8 mouse cellular contexts compared by ENCODE assay signal in the genomic region with DNA sequence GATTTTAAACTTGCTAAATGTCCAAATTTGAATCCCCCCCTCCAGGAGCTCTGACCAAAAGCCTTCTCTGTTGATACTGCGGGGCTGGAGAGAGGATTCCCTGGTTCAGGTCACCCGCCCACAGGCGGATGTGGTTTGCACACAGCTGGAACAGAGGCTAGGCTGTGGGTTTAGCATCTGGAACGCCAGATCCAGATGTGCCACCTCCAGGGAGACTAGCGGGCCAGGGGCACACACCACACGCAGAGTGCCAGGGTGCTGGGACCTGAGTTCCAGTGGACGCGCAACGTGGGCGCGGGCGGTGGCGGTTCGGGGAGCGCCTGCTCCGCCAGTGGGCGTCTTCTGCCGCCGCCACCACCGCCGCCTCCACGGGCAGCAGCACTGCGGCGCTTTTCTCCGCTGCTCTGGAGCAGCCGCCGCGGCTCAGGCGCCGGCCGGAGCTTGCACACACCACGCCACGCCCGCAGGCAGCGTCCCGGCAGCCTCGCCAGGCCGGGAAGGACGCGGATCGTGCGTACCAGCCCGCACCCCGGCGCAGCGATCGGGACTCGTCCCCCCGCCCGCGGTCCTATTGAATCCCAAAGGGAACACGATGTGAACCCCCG.
DNase-seq lines count a peak whose midpoint lies in the region; ATAC-seq and TF ChIP-seq lines count a peak whose summit lies in the region.

No protein-coding gene starts in this region.

- H3K36me3 ChIP-seq in hindbrain, embryonic 11.5 days (ENCODE audit: control insufficient read depth, insufficient read depth, low read length): no peaks in the 10 kb centered on the region
- H3K36me3 ChIP-seq in liver, embryonic 14.5 days (replicated peaks; ENCODE audit: control insufficient read depth, insufficient read depth, low read depth): no peaks in the 10 kb centered on the region

- H3K4me1 ChIP-seq in cerebellum, adult 2 months (ENCODE audit: control insufficient read depth, insufficient read depth, low read length): peaks cover 23% of the 10 kb centered on the region
- peaks cover 6% of the 10 kb centered on the region for H3K4me1 ChIP-seq in hindbrain, embryonic 11.5 days (replicated peaks; ENCODE audit: control insufficient read depth, insufficient read depth, low read length)
- H3K4me1 ChIP-seq in liver, embryonic 14.5 days (replicated peaks; ENCODE audit: control insufficient read depth in 2 of 2, insufficient read depth in 2 of 2, low read length in 1 of 2): no peaks in the 10 kb centered on the region

- DNase-seq in cerebellum, adult 2 months: no peak
- no peak for DNase-seq in cerebellum, adult 11 months
- DNase-seq in urinary bladder, adult 2 months (ENCODE audit: low spot score): peak; percentile 55
- no peak for DNase-seq in urinary bladder, postnatal 4 days (ENCODE audit: low spot score in 2 of 2)
- DNase-seq in hindbrain, embryonic 11.5 days (ENCODE audit: low spot score): peak; percentile 81
- DNase-seq in liver, embryonic 14.5 days (ENCODE audit: low read depth in 3 of 3, low spot score in 3 of 3): no peak
- DNase-seq in retina, embryonic 14.5 days (ENCODE audit: low spot score): peak; percentile 75
- DNase-seq in gastrocnemius, postnatal 14 days: no peak

- intact Hi-C loops in gastrocnemius, postnatal 14 days (cut with DNase I; ENCODE audit: low total_unique reads): loop anchor here (10.0 kb wide), 1 partner anchor 186 kb away; no protein-coding TSS in a partner anchor

- peak overlapping the region; percentile 62 for H3K9ac ChIP-seq in hindbrain, embryonic 11.5 days (ENCODE audit: low read depth, low read length)
- no peak overlapping the region for H3K9ac ChIP-seq in liver, embryonic 14.5 days (replicated peaks)

- ATAC-seq in hindbrain, embryonic 11.5 days (ENCODE audit: low FRiP score): peak; percentile 67
- ATAC-seq in liver, embryonic 14.5 days (ENCODE audit: insufficient read depth): peak; percentile 28; the same call in 1 of the 2 replicates

- no peak for TF ChIP-seq POLR2A in cerebellum, adult 2 months (IDR thresholded peaks at IDR 0.05; ENCODE audit: borderline replicate concordance, insufficient read depth, low read length)

- no peak overlapping the region for H3K27ac ChIP-seq in cerebellum, adult 2 months (ENCODE audit: insufficient read depth, low read length)
- peak overlapping the region; percentile 88 for H3K27ac ChIP-seq in hindbrain, embryonic 11.5 days (ENCODE audit: low read depth, low read length)
- H3K27ac ChIP-seq in liver, embryonic 14.5 days: no peak overlapping the region

- H3K4me3 ChIP-seq in cerebellum, adult 2 months (replicated peaks; ENCODE audit: insufficient read depth, low read depth, low read length): peak overlapping the region; percentile 51
- peak overlapping the region; percentile 54 for H3K4me3 ChIP-seq in hindbrain, embryonic 11.5 days (ENCODE audit: low read depth, low read length)
- peak overlapping the region; percentile 24 to 45 for H3K4me3 ChIP-seq in liver, embryonic 14.5 days (ENCODE audit: insufficient read depth in 1 of 2, low read depth in 2 of 2, low read length in 2 of 2)

- WGBS in cerebellum, adult 2 months: 5% methylated on average over 53 of the region's 53 CpGs
- WGBS in hindbrain, embryonic 11.5 days: under 1% methylated on average over 53 of the region's 53 CpGs
- WGBS in liver, embryonic 14.5 days (ENCODE audit: insufficient replicate concordance): 0% methylated on average over 49 of the region's 53 CpGs

- H3K4me2 ChIP-seq in hindbrain, embryonic 11.5 days (replicated peaks; ENCODE audit: low read depth, low read length): peak overlapping the region; percentile 98
- peak overlapping the region; percentile 54 for H3K4me2 ChIP-seq in liver, embryonic 14.5 days (ENCODE audit: low read depth)

- no peak for TF ChIP-seq CTCF in cerebellum, adult 2 months (IDR thresholded peaks at IDR 0.05; ENCODE audit: borderline replicate concordance, insufficient read depth, low read depth, low read length)
- no peak for TF ChIP-seq CTCF in liver, embryonic 14.5 days (IDR thresholded peaks at IDR 0.05; ENCODE audit: low read depth)

- TF ChIP-seq EP300 in liver, embryonic 14.5 days (IDR thresholded peaks at IDR 0.05; ENCODE audit: low read depth): no peak

- H3K9me3 ChIP-seq in hindbrain, embryonic 11.5 days (ENCODE audit: control insufficient read depth, low read length): no peaks in the 10 kb centered on the region
- no peaks in the 10 kb centered on the region for H3K9me3 ChIP-seq in liver, embryonic 14.5 days (ENCODE audit: control insufficient read depth, low read length)

- H3K27me3 ChIP-seq in cerebellum, adult 2 months (ENCODE audit: control insufficient read depth, insufficient read depth, low read length): no peaks in the 10 kb centered on the region
- H3K27me3 ChIP-seq in hindbrain, embryonic 11.5 days (ENCODE audit: control insufficient read depth, insufficient read depth, low read length): peaks cover 29% of the 10 kb centered on the region
- H3K27me3 ChIP-seq in liver, embryonic 14.5 days (ENCODE audit: control insufficient read depth, insufficient read depth, low read length): peaks cover 70% of the 10 kb centered on the region

Comparison
In these comparisons a context has a peak if more than half of its experiments do, and no peak if none do; other contexts are left out.
1. DNase-seq: peak in urinary bladder, adult 2 months (single experiment), hindbrain, embryonic 11.5 days (single experiment) and retina, embryonic 14.5 days (single experiment); none in cerebellum, adult 2 months (0 of 2), cerebellum, adult 11 months (single experiment), urinary bladder, postnatal 4 days (0 of 2), liver, embryonic 14.5 days (0 of 3) and gastrocnemius, postnatal 14 days (single experiment).
2. Peak in every context shown above with its lines, with median percentiles within 50 percentile points of each other: H3K4me3 ChIP-seq.